Mouse (Mus musculus) megakaryocyte-erythroid progenitor cell, adult 5-6 weeks (primary cell): ENCODE data around the gene Coro1a. TPM values are rescaled to one million over a fixed set of nuclear protein-coding genes. Genes with fewer than 3 reads are reported as not detected.
A peak's percentile ranks its signal among the peaks of the same experiment; 100 is the strongest.
"Not testable (repeated sequence)": the region's sequence is repeated elsewhere in the genome, so short reads cannot be mapped to it uniquely, and the experiment has no call there.

Experiments used
- ATAC-seq: replicated peaks from 2 replicates; pipeline ENCODE4 v1.8.0; 2016; ENCODE audit warnings: mild to moderate bottlenecking, inconsistent platforms; ENCODE audit not compliant: severe bottlenecking, poor library complexity, low FRiP score, low TSS enrichment
- total RNA-seq, 2 experiments: library from RNA; stranded (forward) in 1 of 2; stranded (reverse) in 1 of 2; fragments of 200-1000, 215-1000 nt in 1 of 2; fragments of >200 nt in 1 of 2; fragmentation: Nextera tagmentation in 1 of 2; gene quantifications; 2 replicates each; pipeline ENCODE4 v1.2.3; 2014 to 2017

The Coro1a gene
- total RNA-seq (2014; fragmentation: Nextera tagmentation) (31.8 and 35.5 TPM in 2 replicates), total RNA-seq (2017) (40.7 and 41.2 TPM in 2 replicates)

GRCm38 (mm10) chr7:126707442-126708174 is at the start of gene Coro1a:
Gene Coro1a (minus strand): TSS chr7:126707787.
- 0 out of 2 replicates have a peak, but pooled peaks have one; percentile 15 for ATAC-seq

DNA sequence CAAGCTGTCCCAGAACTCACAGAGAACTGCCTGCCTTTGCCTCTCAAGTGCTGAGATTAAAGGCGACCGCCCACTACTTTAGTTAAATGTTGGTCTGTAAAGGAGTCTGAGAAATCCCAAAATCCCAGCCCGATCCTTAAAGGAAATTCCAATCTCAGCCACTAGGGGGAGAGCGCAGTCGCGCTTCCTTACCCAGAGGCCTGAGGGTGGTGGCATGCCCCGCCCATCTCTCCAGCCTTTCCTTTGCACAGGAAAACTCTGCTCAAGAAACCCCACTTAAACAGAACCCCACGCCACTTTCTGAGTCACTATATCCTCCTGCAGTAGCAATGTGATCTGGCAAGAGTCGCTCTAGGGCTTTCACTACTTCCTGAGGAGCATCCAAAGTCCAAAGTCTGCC is 47.3 kb upstream of the Coro1a start:
- peak; percentile 66 for ATAC-seq

DNA sequence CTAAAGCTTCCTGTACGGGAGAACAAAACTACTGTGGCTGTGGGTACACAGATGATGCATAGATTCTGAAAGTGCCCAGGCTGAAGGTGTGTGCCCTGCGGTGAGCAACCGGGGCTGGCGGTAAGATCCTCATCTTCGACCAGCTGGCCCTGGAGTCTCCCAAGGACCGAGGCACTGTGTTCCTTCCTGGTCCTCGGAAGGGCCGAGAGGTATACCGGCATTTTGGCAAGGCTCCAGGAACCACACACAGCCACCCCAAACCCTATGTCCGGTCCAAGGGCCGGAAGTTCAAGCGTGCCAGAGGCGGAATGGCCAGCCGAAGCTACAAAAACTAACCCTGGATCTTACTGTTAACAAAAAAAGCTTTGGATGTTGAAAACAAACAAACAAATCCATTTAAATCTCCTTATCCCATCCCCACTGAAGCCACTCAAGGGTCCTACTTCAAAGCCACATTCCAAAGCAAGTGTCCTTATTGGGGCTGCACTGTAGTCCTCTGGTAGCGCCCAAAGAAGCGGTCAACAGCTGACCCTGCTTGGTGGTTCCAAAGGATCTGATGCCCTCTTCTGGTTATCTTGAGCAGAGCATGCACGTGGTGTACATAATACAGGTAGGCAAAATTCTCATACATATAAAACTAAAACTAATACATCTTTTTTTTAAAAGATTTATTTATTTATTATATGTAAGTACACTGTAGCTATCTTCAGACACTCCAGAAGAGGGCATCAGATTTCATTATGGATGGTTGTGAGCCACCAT is 42.2 kb upstream of the Coro1a start:
- no peak for ATAC-seq

DNA sequence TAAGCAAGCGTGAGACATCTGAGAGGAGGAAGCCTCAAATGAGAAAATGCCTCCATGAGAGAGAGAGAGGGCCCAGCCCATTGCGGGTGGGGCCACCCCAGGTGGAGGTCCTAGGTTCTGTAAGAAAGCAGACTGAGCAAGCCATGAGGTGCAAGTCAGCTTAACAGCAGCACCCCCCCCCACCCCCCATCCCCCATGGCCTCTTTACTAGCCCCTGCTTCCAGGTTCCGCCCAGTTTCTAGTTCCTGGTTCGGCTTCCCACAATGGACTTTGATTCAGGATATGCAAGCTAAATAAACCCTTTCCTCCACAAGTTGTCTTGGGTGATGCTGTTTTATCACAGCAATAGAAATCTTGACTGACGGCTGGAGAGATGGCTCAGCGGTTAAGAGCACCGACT is 41.2 kb upstream of the Coro1a start:
- ATAC-seq: no peak

DNA sequence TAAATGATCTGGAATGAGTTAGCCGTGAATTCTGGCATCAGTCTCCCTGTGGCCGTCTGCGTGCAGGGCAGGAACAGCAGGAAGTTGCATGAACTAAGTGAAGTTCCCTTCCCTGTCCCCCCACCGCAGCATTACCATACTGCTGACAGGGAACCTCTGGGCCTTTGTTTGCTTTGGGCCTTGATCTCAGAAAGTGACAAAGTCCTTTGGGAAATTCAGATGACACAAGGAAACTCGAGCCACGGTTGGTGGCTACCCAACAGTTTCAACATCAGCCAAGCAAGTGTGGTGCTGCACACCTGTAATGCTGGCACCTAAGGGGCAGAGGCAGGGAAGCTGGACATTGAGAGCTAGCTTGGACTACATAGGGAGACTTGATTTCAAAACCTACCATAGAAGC is 39.2 kb upstream of the Coro1a start:
- no peak for ATAC-seq

- no peak; the same call in 1 of the 2 replicates for ATAC-seq
Observed at GRCm38 (mm10) chr7:126746066-126746465, 38.5 kb upstream of the Coro1a start.

DNA sequence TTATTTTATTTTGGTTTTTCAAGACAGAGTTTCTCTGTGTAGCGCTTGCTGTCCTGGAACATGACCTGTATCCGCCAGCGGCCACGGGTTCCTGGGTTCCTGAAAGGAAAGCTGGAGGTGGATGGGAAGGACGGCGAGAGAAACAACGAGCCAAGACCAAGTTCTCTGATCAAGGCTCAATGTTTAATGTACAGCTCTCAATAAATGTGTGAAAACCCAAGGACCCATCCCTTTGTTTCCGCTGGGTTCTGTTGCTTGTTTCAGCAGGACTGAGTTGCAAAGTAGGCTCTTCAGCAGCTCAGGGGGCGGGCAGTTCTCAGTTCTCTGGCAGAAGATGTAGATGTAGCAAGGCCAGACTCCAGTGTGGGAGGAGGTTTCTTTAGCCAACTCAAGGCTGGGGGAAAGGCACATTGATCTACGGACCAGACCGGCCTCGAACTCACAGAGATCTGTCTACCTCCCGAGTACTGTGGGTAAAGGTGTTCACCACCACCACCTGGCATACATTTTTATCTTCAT is 34.4 kb upstream of the Coro1a start:
- no peak for ATAC-seq

DNA sequence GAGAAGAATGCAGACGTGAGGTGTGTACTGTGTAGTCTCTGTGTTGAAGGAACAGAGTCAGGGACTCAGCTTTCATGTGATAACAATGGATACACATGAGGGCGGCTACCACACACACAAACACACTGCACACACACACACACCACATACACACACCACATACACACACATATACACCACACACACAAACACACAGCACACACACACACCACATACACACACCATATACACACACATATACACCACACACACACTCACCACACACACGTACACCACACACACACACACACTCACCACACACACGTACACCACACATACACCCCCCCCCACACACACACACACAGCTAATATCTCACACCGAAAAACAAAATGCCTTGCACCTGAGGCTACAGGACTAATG is 33.9 kb upstream of the Coro1a start:
- ATAC-seq: no peak

GRCm38 (mm10) chr7:126740977-126741376 is 33.4 kb upstream of the Coro1a start:
- ATAC-seq: no peak

DNA sequence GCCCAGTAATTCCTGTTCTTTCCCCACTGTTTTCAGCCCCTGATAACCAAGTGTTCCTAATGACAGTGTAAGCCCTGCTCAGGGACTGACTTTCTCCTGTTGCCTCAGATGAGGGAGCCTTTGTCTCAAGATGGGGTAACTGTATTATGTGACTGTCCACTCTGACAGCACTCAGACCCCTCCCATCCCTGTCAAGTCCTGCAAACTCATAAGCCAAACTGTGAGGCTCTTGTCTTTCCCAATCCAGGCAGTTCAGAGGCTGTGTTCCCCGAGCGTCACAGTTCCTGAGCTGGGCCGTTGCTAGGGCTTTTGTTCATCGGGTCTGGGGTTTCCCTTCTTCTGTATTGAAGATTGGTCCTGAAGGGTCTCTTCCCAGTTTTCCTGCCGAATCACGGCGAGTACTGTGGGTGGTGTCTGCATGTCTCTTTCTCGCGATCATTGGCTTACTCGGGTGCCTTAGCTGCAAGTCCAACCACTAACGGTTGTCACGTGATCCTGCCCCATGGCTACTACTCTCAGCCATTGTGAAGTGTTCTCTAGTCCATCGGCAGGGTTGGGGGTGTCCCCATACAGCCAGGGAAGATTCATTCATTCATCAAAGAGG is 32.6 kb upstream of the Coro1a start:
- no peak for ATAC-seq

GRCm38 (mm10) chr7:126739551-126739950 is 32.0 kb upstream of the Coro1a start:
- ATAC-seq: no peak

DNA sequence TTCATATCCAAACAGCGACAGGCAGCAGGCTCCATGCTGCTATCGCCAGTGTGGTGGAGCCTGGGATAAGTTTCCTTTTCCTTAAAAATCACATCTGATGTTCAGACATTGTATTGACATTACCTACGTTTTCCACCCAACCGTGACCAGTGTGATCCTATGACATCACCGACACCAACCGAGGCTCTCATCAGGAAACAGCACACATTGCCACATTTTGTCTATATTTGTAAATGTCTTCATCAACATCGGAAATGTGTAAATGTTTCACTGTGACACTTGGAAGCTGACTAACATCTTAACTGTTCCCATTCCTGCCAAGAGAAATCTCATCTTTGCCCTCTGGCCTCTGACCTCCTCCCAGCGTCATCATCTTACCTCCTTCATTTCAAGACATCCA is 28.5 kb upstream of the Coro1a start:
- ATAC-seq: no peak

DNA sequence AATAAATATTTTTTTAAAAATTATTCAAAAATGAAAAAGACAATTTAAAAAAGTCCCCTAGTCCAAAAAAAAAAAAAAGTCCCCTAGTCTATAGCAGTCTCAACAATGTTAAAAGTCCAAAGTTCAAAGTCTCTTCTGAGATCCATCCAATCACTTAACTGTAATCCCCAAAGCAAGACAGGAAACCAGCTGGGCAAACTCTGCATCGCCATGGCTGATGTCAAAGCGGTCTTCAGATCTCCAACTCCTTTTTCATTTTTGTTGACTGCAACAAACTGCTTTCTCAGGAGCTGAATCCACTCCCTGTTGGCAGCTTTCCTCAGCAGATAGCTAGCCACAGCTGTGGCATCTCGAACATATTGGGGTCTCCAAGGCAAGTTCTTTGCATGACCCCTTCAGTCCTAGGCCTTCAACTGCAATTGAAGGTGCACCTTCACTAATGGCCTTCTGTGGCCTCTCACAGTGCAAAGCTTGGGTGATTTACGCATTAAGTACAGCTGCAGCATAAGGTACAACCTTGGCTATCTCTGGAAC is 22.7 kb upstream of the Coro1a start:
- ATAC-seq: not testable (repeated sequence)

DNA sequence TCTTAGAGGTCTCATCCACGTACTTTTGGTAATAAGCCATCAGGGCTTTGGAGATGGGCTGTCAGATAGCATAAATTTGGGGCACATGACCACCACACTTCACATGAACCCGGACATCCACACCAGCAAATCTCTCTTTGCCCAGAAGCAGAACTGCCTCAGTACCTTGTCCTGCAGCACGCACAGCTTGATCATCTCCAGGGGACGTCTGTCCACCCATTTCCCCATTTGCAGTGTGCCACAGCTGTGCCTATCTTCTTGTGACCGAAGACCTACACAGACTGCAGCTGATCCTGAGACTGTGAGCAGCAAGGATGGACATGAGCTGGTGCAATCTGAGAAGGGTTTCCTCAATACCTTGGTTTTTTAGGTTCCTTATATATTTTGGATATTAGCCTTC is 18.1 kb upstream of the Coro1a start:
- no peak for ATAC-seq

DNA sequence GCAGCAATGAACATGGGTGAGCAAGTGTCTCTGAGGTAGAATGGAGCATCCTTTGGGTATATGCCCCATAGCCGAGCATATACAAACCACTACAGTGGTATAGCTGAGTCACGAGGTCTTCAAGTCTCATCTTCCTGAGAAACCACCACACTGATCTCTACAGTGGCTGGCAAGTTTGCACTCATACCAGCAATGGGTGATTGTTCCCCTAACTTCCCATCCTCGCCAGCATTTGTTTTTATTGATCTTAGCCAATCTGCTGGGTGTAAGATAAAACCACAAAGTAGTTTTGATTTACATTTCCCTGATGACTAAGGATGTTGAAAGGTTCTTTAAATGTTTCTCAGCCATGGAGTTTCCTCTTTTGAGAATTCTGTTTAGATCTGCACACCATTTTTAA is 17.5 kb upstream of the Coro1a start:
- no peak for ATAC-seq

DNA sequence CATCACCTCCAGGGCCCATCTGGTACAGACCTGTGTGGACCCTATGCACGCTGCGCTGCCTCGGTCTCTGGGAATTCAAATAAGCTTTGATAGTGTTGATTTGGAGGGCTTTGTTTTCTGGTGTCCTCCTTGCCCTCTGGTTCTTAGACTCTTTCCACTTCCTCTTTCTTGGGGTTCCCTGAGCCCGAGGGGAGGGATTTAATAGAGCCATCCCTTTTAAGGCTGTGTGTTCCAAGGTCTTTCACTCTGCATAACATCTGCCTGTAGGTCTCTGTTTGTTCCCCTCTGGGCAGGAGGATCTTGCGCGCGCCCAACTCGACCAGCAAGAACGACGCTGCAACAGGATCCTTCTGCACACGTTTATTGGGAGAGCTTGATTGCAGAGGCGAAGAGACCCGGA is 14.0 kb upstream of the Coro1a start:
- ATAC-seq: no peak

DNA sequence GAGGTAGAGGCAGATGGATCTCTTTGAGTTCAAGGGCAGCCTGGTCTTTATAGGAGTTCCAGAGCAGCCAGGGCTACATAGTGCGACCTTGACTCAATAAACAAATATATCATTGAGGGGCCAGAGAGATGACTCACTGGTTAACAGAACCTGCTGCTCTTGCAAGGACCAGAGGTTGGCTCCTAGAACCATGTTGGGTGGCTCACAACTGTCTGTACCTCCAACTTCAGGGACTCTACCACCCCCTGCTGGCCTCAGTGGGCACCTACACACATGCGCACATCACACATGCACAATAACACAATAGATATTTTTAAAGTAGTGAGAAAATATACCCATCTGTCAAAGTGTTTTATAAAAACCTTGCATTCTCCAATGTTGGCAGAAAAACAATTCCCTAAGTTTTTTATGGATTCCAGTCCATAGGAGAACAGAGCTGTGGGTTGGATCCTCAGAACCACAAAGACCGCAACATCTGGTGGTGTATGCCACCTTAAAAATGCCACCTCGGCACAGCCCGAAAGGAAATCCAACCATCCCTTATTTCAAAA is 11.3 kb upstream of the Coro1a start:
- ATAC-seq: no peak

DNA sequence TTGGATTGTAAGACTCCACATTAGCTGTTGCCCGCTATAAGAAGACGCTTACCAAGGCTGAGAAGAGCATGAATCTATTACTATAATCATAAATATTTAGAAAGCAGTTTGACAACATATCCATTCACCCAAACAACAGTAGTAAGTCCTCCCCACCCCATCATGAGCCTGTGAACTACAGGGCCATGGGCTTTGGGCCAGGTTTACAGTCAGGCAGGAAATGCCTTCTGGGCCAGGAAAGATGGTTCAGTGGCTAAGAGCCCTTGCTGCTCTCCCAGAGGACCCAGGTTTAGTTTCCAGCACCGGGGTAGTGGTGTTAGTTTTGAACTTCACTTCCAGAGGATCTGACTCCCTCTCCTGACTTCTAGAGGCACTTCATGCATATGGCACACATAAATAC is 10.0 kb upstream of the Coro1a start:
- no peak for ATAC-seq

DNA sequence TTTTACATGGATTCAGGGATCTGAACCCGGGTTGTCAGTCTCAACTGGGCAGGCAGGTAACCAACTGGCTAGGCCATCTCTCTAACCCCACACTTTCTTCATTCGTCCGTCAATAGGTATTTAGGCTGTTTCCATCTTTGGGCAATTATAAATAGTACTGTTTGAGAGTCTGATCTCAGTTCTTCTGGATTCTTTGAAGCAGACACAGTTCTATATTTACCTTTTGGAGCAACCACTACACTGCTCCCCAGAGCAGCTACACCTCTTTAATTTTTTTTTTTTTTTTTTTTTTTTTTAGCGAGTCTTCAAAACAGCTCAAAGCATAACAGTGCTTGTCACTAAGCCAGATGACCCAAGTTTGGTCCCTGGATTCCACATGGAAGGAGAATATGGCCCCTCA is 8.1 kb upstream of the Coro1a start:
- no peak for ATAC-seq

- no peak for ATAC-seq
Observed at GRCm38 (mm10) chr7:126711910-126712309, 4.3 kb upstream of the Coro1a start.
